Mouse (Mus musculus): ENCODE measurements around the gene Gm45213. TPM values are rescaled to one million over a fixed set of nuclear protein-coding genes. Genes with fewer than 3 reads are reported as not detected.
A peak's percentile ranks its signal among the peaks of the same experiment; 100 is the strongest.

Gm45213 gene
- total and polyA plus RNA-seq, 3 experiments, result not detected

GRCm38 (mm10) chr7:66005066-66005465 lies 38.3 kb upstream of the Gm45213 start:
- no peaks in the 10 kb centered on the region for H3K4me1 ChIP-seq (ENCODE audit: control insufficient read depth, insufficient read depth, low read length)
- no peaks in the 10 kb centered on the region for H3K79me2 ChIP-seq (replicated peaks; ENCODE audit: control insufficient read depth, insufficient read depth, low read length)
- no peak overlapping the region for H3K9ac ChIP-seq (ENCODE audit: low read depth, low read length)
- H3K4me3 ChIP-seq, result no peak overlapping the region
- intact Hi-C loops (cut with DNase I), result no loop called here
- TF ChIP-seq EP300 (IDR thresholded peaks at IDR 0.05; ENCODE audit: insufficient read depth, low read depth, low read length) (no peak), POLR2A (IDR thresholded peaks at IDR 0.05; ENCODE audit: insufficient read depth, low read depth, low read length) (no peak), CTCF (IDR thresholded peaks at IDR 0.05) (no peak)
- no peak overlapping the region for H3K27ac ChIP-seq
- DNase-seq, result no peak
- WGBS, result 83% methylated on average over 10 of the region's 10 CpGs
- H3K27me3 ChIP-seq (ENCODE audit: control insufficient read depth, insufficient read depth, low read length), result no peaks in the 10 kb centered on the region
- no peaks in the 10 kb centered on the region for H3K36me3 ChIP-seq (ENCODE audit: control insufficient read depth, insufficient read depth, low read length)

- H3K27me3 ChIP-seq (ENCODE audit: control insufficient read depth, insufficient read depth, low read length), result no peaks in the 10 kb centered on the region
- no peak overlapping the region for H3K27ac ChIP-seq
- H3K9ac ChIP-seq (ENCODE audit: low read depth, low read length), result no peak overlapping the region
- intact Hi-C loops (cut with DNase I), result no loop called here
- H3K4me1 ChIP-seq (ENCODE audit: control insufficient read depth, insufficient read depth, low read length), result no peaks in the 10 kb centered on the region
- H3K36me3 ChIP-seq (ENCODE audit: control insufficient read depth, insufficient read depth, low read length), result no peaks in the 10 kb centered on the region
- WGBS, result 81% methylated on average over 11 of the region's 11 CpGs
- H3K79me2 ChIP-seq (replicated peaks; ENCODE audit: control insufficient read depth, insufficient read depth, low read length), result no peaks in the 10 kb centered on the region
- no peak overlapping the region for H3K4me3 ChIP-seq
- no peak for DNase-seq
- TF ChIP-seq CTCF (IDR thresholded peaks at IDR 0.05), result no peak
- TF ChIP-seq EP300 (IDR thresholded peaks at IDR 0.05; ENCODE audit: insufficient read depth, low read depth, low read length), result no peak
- no peak for TF ChIP-seq POLR2A (IDR thresholded peaks at IDR 0.05; ENCODE audit: insufficient read depth, low read depth, low read length)
Observed at GRCm38 (mm10) chr7:66008161-66008891, 35.1 kb upstream of the Gm45213 start.

- H3K4me3 ChIP-seq, result no peak overlapping the region
- no peak for DNase-seq
- TF ChIP-seq CTCF (IDR thresholded peaks at IDR 0.05) (no peak), POLR2A (IDR thresholded peaks at IDR 0.05; ENCODE audit: insufficient read depth, low read depth, low read length) (no peak), EP300 (IDR thresholded peaks at IDR 0.05; ENCODE audit: insufficient read depth, low read depth, low read length) (no peak)
- H3K27me3 ChIP-seq (ENCODE audit: control insufficient read depth, insufficient read depth, low read length), result no peaks in the 10 kb centered on the region
- WGBS, result 85% methylated on average over 16 of the region's 16 CpGs
- H3K36me3 ChIP-seq (ENCODE audit: control insufficient read depth, insufficient read depth, low read length), result no peaks in the 10 kb centered on the region
- H3K27ac ChIP-seq, result no peak overlapping the region
- no peaks in the 10 kb centered on the region for H3K79me2 ChIP-seq (replicated peaks; ENCODE audit: control insufficient read depth, insufficient read depth, low read length)
- no peaks in the 10 kb centered on the region for H3K4me1 ChIP-seq (ENCODE audit: control insufficient read depth, insufficient read depth, low read length)
- H3K9ac ChIP-seq (ENCODE audit: low read depth, low read length), result no peak overlapping the region
- intact Hi-C loops (cut with DNase I), result no loop called here
Observed at GRCm38 (mm10) chr7:66008892-66009273, 34.5 kb upstream of the Gm45213 start.

- whole genome bisulfite sequencing, result 55% methylated on average over 6 of the region's 6 CpGs
- intact Hi-C loops (cut with DNase I), result no loop called here
Observed at GRCm38 (mm10) chr7:66010518-66010917, 32.9 kb upstream of the Gm45213 start.

GRCm38 (mm10) chr7:66027747-66028146 lies 15.7 kb upstream of the Gm45213 start:
- Histone ChIP-seq H3K27ac (no peak overlapping the region), H3K4me1 (ENCODE audit: control insufficient read depth, insufficient read depth, low read length) (no peaks in the 10 kb centered on the region), H3K79me2 (replicated peaks; ENCODE audit: control insufficient read depth, insufficient read depth, low read length) (no peaks in the 10 kb centered on the region), H3K9ac (ENCODE audit: low read depth, low read length) (no peak overlapping the region), H3K36me3 (ENCODE audit: control insufficient read depth, insufficient read depth, low read length) (no peaks in the 10 kb centered on the region), H3K27me3 (ENCODE audit: control insufficient read depth, insufficient read depth, low read length) (no peaks in the 10 kb centered on the region), H3K4me3 (no peak overlapping the region)
- DNase-seq, result no peak
- intact Hi-C loops (cut with DNase I), result no loop called here
- TF ChIP-seq POLR2A (IDR thresholded peaks at IDR 0.05; ENCODE audit: insufficient read depth, low read depth, low read length) (no peak), CTCF (IDR thresholded peaks at IDR 0.05) (peak; percentile 56)
- 73% methylated on average over 2 of the region's 2 CpGs for WGBS

More at GRCm38 (mm10) chr7:66010518-66010917, 32.9 kb upstream of the Gm45213 start:
- TF ChIP-seq CTCF (IDR thresholded peaks at IDR 0.05) (no peak), EP300 (IDR thresholded peaks at IDR 0.05; ENCODE audit: insufficient read depth, low read depth, low read length) (no peak)
- Histone ChIP-seq H3K4me3 (no peak overlapping the region), H3K27me3 (ENCODE audit: control insufficient read depth, insufficient read depth, low read length) (no peaks in the 10 kb centered on the region), H3K79me2 (replicated peaks; ENCODE audit: control insufficient read depth, insufficient read depth, low read length) (no peaks in the 10 kb centered on the region), H3K4me1 (ENCODE audit: control insufficient read depth, insufficient read depth, low read length) (no peaks in the 10 kb centered on the region), H3K9ac (ENCODE audit: low read depth, low read length) (no peak overlapping the region), H3K27ac (no peak overlapping the region), H3K36me3 (ENCODE audit: control insufficient read depth, insufficient read depth, low read length) (no peaks in the 10 kb centered on the region)
- no peak for DNase-seq

GRCm38 (mm10) chr7:66028766-66029512 lies 14.5 kb upstream of the Gm45213 start:
- no peak for DNase-seq
- TF ChIP-seq POLR2A (IDR thresholded peaks at IDR 0.05; ENCODE audit: insufficient read depth, low read depth, low read length) (no peak), CTCF (IDR thresholded peaks at IDR 0.05) (no peak), EP300 (IDR thresholded peaks at IDR 0.05; ENCODE audit: insufficient read depth, low read depth, low read length) (no peak)
- Histone ChIP-seq H3K9ac (ENCODE audit: low read depth, low read length) (no peak overlapping the region), H3K27me3 (ENCODE audit: control insufficient read depth, insufficient read depth, low read length) (no peaks in the 10 kb centered on the region), H3K4me3 (no peak overlapping the region), H3K4me1 (ENCODE audit: control insufficient read depth, insufficient read depth, low read length) (no peaks in the 10 kb centered on the region), H3K27ac (no peak overlapping the region), H3K36me3 (ENCODE audit: control insufficient read depth, insufficient read depth, low read length) (no peaks in the 10 kb centered on the region), H3K79me2 (replicated peaks; ENCODE audit: control insufficient read depth, insufficient read depth, low read length) (no peaks in the 10 kb centered on the region)
- WGBS, result 70% methylated on average over 6 of the region's 6 CpGs
- intact Hi-C loops (cut with DNase I), result no loop called here

Data from heart, adult 2 months (tissue).